Mouse (Mus musculus) heart, embryonic 14.5 days (tissue): ENCODE measurements at regions not wholly inside any gene's neighbourhood (a gene's known extent, or its start where the extent isn't known, plus 50 kb on each side); places are given as distances from the start of the nearest gene placed in this dataset.

Experiments used
- ATAC-seq: fragments of 200-750 bp; cut with Nextera tagmentation; 2 replicates; pipeline ENCODE4 v1.8.0; 2017; ENCODE audit warnings: low read depth, moderate TSS enrichment; ENCODE audit not compliant: insufficient number of reproducible peaks, insufficient read depth, low FRiP score
- H3K27ac ChIP-seq, 2 experiments: fragments of 200-500 bp in 1 of 2; fragments of 300-500 bp in 1 of 2; sonication (generic) in 1 of 2; replicated peaks in 1 of 2; 2 replicates each; pipeline ENCODE4 v1.5.1; 2012 to 2014; ENCODE audit warnings: low read depth in 2 of 2, low read length in 2 of 2, control low read depth in 1 of 2, mild to moderate bottlenecking in 1 of 2, mixed read lengths in 1 of 2; ENCODE audit not compliant: control insufficient read depth in 1 of 2, insufficient read depth in 1 of 2
- H3K27me3 ChIP-seq: fragments of 300-500 bp; sonication (generic); 2 replicates; pipeline ENCODE4 v1.6.1; 2014; ENCODE audit warnings: mild to moderate bottlenecking, low read length, control low read depth; ENCODE audit not compliant: control insufficient read depth, insufficient read depth
- H3K36me3 ChIP-seq: fragments of 300-500 bp; sonication (generic); 2 replicates; pipeline ENCODE4 v1.6.1; 2014; ENCODE audit warnings: mild to moderate bottlenecking, control low read depth, low read length, mixed read lengths; ENCODE audit not compliant: control insufficient read depth, insufficient read depth
- H3K4me1 ChIP-seq, 2 experiments: fragments of 200-500 bp in 1 of 2; fragments of 300-500 bp in 1 of 2; sonication (generic) in 1 of 2; 2 replicates each; pipeline ENCODE4 v1.6.1; 2012 to 2014; ENCODE audit warnings: low read length in 2 of 2, control low read depth in 1 of 2, mixed read lengths in 1 of 2; ENCODE audit not compliant: control insufficient read depth in 2 of 2, insufficient read depth in 2 of 2
- H3K4me2 ChIP-seq: fragments of 300-500 bp; sonication (generic); 2 replicates; pipeline ENCODE4 v1.6.1; 2014; ENCODE audit warnings: mild to moderate bottlenecking, low read length
- H3K4me3 ChIP-seq, 2 experiments: fragments of 200-500 bp in 1 of 2; fragments of 300-500 bp in 1 of 2; sonication (generic) in 1 of 2; 2 replicates each; pipeline ENCODE4 v1.5.1; 2012 to 2014; ENCODE audit warnings: low read length in 2 of 2, mild to moderate bottlenecking in 2 of 2, control low read depth in 1 of 2, low read depth in 1 of 2, moderate library complexity in 1 of 2; ENCODE audit not compliant: control insufficient read depth in 1 of 2, insufficient read depth in 1 of 2
- H3K9ac ChIP-seq: fragments of 300-500 bp; sonication (generic); 2 replicates; pipeline ENCODE4 v1.6.1; 2014; ENCODE audit warnings: mild to moderate bottlenecking, low read length
- H3K9me3 ChIP-seq: fragments of 300-500 bp; sonication (generic); 2 replicates; pipeline ENCODE4 v1.6.1; 2016; ENCODE audit warnings: low read length, control low read depth; ENCODE audit not compliant: control insufficient read depth
- WGBS: fragments of 180-500 bp; shearing (Covaris S2); extraction: QIAGEN DNeasy Blood & Tissue Kit; methylation state at CpG from one replicate; pipeline ENCODE4 v1.1.7; 2014; 5-methylcytosine and 5-hydroxymethylcytosine counted together

DNA sequence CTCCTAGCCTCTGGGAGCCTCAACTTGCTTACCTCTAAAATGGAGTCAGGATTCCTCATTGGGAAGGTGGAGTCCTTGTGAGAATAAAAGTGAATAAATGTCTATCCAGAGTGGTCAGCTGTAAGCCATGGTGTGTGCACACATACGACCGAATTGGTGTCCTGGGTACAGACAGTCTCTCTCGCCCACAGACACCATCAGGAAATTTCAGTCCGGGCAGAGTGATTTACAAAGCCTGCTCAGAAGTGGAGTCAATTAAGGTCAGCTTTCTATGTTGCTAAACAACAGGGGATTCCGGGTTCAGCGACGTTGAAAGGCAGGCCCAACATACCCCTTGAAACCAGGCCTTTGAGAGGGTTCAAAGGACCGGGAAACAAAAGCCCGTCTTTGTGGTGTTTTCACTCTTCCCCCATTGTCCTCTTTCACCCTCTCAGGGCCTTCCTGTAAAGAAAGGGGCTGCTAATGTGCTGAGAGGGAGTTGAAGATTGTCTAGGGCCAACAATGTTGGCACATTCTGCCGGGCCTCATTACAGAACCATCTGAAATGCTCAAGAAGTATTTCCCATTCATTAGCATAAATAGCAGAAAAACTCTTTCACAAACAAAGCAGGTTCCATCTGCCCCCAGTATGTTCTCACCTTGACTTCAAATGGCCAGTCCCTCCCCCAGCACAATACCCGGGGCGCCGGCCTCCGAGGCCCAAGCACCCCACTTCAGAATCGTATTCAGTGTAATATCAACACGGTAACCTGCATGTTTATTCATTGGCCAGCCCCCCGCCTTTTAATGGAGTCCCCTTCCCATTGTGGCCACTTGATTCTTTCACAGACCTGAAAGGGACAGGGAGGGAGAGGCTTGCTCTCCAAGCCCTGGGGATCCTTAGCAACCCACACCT, 65.3 kb downstream of the Hes1 start:
- H3K27me3 ChIP-seq, result no peaks in the 10 kb centered on the region
- no peak overlapping the region for H3K9ac ChIP-seq
- no peaks in the 10 kb centered on the region for H3K4me1 ChIP-seq
- H3K27ac ChIP-seq, result no peak overlapping the region
- H3K4me2 ChIP-seq, result no peak overlapping the region
- 68% methylated on average over 17 of the region's 17 CpGs for WGBS
- H3K4me3 ChIP-seq, result no peak overlapping the region
- H3K36me3 ChIP-seq, result no peaks in the 10 kb centered on the region
- no peak for ATAC-seq
- H3K9me3 ChIP-seq, result peaks cover 5% of the 10 kb centered on the region; the same call in 1 of the 2 replicates

DNA sequence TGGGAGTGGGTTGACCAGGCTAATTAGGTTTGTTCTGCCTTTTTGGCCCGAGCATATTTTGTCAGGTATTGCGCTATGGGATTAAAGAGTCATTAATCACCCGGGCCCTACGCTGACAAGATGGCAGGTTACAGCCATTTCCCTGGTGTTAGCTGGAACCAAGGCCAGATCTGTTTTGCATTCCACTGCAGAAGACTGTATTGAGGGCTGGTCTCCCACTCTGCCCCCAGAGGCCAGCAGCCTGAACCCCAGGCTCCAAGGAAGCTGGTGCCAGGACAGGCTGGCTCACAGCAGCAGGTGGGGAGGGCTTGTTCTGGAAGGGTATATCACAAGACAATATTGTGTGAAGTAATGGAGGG, 65.9 kb downstream of the Hes1 start:
- Histone ChIP-seq H3K4me2 (no peak overlapping the region), H3K36me3 (no peaks in the 10 kb centered on the region), H3K27me3 (no peaks in the 10 kb centered on the region), H3K9ac (no peak overlapping the region), H3K9me3 (peaks cover 5% of the 10 kb centered on the region; the same call in 1 of the 2 replicates), H3K4me3 (no peak overlapping the region), H3K27ac (no peak overlapping the region), H3K4me1 (peaks cover 0 to 3% of the 10 kb centered on the region in 2 experiments; a peak in 1 of 4 replicates)
- WGBS, result 76% methylated on average over 4 of the region's 4 CpGs
- ATAC-seq, result no peak

DNA sequence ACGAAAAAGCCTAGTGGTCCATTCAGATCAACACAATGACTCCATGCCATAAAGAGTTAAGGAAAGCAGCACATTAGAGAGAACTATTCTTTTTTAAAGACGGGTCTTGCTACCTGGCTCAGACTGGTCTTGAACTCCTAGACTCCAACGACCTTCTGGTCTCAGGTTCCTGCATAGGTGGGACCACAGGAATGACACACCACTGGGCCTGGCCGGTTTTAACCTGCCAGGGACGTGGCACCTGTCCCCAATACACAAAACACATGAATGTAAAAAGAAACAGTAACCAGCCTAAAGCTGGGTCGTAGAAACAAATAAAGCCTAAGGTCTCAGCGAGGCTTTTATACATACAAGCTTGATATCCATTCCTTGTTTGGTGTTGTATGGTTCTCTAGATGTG, 67.9 kb downstream of the Hes1 start:
- H3K36me3 ChIP-seq, result no peaks in the 10 kb centered on the region
- H3K27ac ChIP-seq, result no peak overlapping the region
- no peak for ATAC-seq
- no peak overlapping the region for H3K4me3 ChIP-seq
- H3K4me2 ChIP-seq, result no peak overlapping the region
- WGBS, result 69% methylated on average over 7 of the region's 7 CpGs
- H3K4me1 ChIP-seq, result peaks cover 0 to 3% of the 10 kb centered on the region in 2 experiments; a peak in 1 of 4 replicates
- no peak overlapping the region for H3K9ac ChIP-seq
- H3K27me3 ChIP-seq, result no peaks in the 10 kb centered on the region
- peaks cover 5% of the 10 kb centered on the region; the same call in 1 of the 2 replicates for H3K9me3 ChIP-seq

DNA sequence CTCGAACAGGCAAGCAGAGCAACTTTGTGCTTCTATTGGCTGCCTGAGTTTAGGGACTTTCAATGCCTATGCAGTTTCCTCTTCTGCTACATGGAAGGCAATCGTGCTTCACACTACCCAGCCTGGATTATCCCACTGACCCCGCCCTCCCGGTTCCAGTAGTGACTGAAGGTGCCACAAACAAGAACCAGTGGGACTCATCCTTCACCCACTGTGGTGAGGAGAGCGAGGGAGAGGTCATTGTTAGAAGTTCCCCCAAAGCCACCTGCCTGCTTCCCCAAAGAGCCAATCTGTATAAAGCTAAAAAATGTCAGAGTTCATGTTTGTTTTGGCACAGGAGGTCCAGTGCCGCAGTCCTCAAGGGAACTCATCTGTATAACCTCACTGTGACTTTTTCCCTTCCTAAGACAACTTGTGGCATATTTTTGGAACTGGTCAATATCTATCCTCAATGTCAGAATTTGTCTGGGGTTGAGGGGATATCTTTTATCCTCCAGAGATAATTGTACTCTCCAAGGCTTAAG, 70.5 kb downstream of the Hes1 start:
- Histone ChIP-seq H3K4me2 (no peak overlapping the region), H3K36me3 (no peaks in the 10 kb centered on the region), H3K4me3 (no peak overlapping the region), H3K27me3 (no peaks in the 10 kb centered on the region), H3K4me1 (peaks cover 0 to 3% of the 10 kb centered on the region in 2 experiments; a peak in 1 of 4 replicates), H3K9ac (no peak overlapping the region), H3K9me3 (no peaks in the 10 kb centered on the region), H3K27ac (no peak overlapping the region)
- WGBS, result 42% methylated on average over 6 of the region's 6 CpGs
- no peak for ATAC-seq

DNA sequence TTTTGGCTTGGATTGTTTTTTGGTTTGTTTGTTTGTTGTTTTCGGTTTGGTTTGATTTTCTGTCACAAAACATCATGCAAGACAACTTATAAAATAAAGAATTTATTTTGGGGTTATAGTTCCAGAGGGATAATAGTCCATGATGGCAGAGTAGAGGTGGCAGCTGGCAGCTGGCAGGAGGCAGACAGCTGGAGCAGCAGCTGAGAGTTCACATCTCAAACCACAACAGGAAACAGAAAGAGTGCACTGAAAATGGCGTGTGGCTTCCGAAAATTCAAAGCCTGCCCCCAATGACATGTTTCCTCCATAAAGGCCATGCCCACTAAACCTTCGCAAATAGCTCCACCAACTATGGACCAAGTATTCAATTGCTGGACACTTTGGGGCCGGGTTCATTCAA, 72.7 kb downstream of the Hes1 start:
- no peak overlapping the region for H3K4me3 ChIP-seq
- no peaks in the 10 kb centered on the region for H3K9me3 ChIP-seq
- H3K36me3 ChIP-seq, result no peaks in the 10 kb centered on the region
- WGBS, result 79% methylated on average over 5 of the region's 5 CpGs
- no peak overlapping the region for H3K4me2 ChIP-seq
- H3K9ac ChIP-seq, result no peak overlapping the region
- ATAC-seq, result no peak
- no peak overlapping the region for H3K27ac ChIP-seq
- no peaks in the 10 kb centered on the region for H3K27me3 ChIP-seq
- H3K4me1 ChIP-seq, result peaks cover 0 to 3% of the 10 kb centered on the region in 2 experiments; a peak in 1 of 4 replicates

DNA sequence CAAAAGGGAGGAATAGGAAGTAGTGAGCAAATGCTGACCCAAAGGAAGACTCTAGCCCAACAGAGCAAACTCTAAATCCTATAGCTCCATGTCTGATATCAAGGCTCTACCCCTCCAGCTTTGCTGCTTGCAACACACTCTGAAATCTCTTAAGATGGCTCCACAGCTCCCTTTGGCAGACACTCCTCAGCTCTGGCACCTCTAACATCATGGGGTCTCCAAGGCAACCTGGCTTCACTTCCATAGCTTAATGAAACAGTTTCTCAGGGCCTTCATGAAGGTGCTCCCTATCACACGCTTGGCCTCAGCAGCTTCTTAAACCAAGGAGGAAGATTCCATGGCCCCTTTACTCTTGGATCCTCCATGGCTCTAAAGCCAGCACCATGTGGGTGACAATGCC, 73.6 kb downstream of the Hes1 start:
- no peak for ATAC-seq
- H3K36me3 ChIP-seq, result no peaks in the 10 kb centered on the region
- H3K27me3 ChIP-seq, result no peaks in the 10 kb centered on the region
- H3K27ac ChIP-seq, result no peak overlapping the region
- 83% methylated on average over 1 of the region's 1 CpGs for WGBS
- H3K4me3 ChIP-seq, result no peak overlapping the region
- H3K9me3 ChIP-seq, result no peaks in the 10 kb centered on the region
- H3K4me2 ChIP-seq, result no peak overlapping the region
- H3K9ac ChIP-seq, result no peak overlapping the region
- peaks cover 0 to 3% of the 10 kb centered on the region in 2 experiments; a peak in 1 of 4 replicates for H3K4me1 ChIP-seq

DNA sequence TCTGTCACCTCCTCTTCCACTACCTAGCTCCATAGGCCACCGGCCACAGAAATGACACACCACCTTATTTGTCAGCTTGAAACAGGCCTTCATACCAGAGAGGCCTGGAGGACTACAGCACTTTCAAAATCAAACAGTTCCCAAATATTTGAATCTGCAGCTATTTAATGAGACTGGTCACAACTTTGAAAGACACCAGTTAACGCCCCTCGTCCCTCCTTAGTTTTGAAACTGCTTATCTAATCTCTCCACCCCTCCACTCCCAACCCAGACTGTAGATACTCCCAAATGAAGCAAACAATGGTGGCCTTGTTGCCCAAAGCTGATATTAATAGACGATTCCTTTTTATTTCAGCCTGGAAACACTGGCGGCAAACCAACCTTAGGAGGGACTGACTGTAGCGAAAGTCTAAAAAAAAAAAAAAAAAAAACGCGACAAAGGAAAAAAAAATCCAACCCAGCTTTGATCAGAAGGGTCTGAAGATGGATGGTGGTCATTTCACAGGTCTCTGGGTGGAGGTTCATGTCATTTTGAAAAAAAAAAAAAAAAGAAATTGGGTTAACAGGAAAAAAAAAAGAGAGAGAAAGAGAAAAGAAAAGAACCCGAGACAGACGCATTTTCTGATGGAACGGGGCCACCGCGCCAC, 80.8 kb downstream of the Hes1 start:
- Histone ChIP-seq H3K27ac (no peak overlapping the region), H3K27me3 (peaks cover 4% of the 10 kb centered on the region; the same call in 1 of the 2 replicates), H3K4me3 (peak overlapping the region; percentile 15 to 21; a peak in 3 of 4 replicates), H3K9ac (no peak overlapping the region), H3K4me1 (peaks cover 4 to 10% of the 10 kb centered on the region in 2 experiments), H3K4me2 (peak overlapping the region; percentile 58), H3K36me3 (no peaks in the 10 kb centered on the region), H3K9me3 (peaks cover 4% of the 10 kb centered on the region; the same call in 1 of the 2 replicates)
- ATAC-seq, result no peak
- 12% methylated on average over 13 of the region's 13 CpGs for WGBS
